Comparison of ENCODE assay signal across 11 mouse cellular contexts in genomic region chr8:108726541-108727241, GRCm38 (mm10).
DNase-seq lines count a peak whose midpoint lies in the region; ATAC-seq lines count a peak whose summit lies in the region.
"Had no signal": no experiment of that assay in that cellular context is flagged by ENCODE, and none has a peak within 500 bp of the region (broad histone marks: within the 10 kb centered on the region; RNA-seq: fewer than 3 reads in every experiment).

No protein-coding gene starts in this region.

- no peak for ATAC-seq in heart, embryonic 13.5 days (ENCODE audit: extremely low read depth, insufficient number of reproducible peaks, low FRiP score, low TSS enrichment)
- ATAC-seq in erythroblast, adult 5-6 weeks (replicated peaks; ENCODE audit: low FRiP score, poor library complexity, severe bottlenecking): no peak

- peaks cover 85% of the 10 kb centered on the region for H3K4me1 ChIP-seq in heart, embryonic 13.5 days
- H3K4me1 ChIP-seq in embryonic facial prominence, embryonic 10.5 days: peaks cover 100% of the 10 kb centered on the region
- peaks cover 100% of the 10 kb centered on the region for H3K4me1 ChIP-seq in midbrain, embryonic 10.5 days

- H3K4me3 ChIP-seq in heart, embryonic 13.5 days: no peak overlapping the region
- peak overlapping the region; percentile 36 for H3K4me3 ChIP-seq in embryonic facial prominence, embryonic 10.5 days
- peak overlapping the region; percentile 33 for H3K4me3 ChIP-seq in midbrain, embryonic 10.5 days

- no peak for DNase-seq in heart, adult 8-10 months (ENCODE audit: low spot score)
- DNase-seq in ES-CJ7 (ENCODE audit: low read depth, low spot score): peak; percentile 86
- peak; percentile 84 for DNase-seq in embryonic facial prominence, embryonic 10.5 days (ENCODE audit: low spot score)
- DNase-seq in midbrain, embryonic 10.5 days (ENCODE audit: low spot score): peak; percentile 85
- DNase-seq in ovary, postnatal 36 days (ENCODE audit: low spot score): no peak
- DNase-seq in cerebellum, adult 8-10 months: no peak
- DNase-seq: cerebellum, adult 9-10 months; layer of hippocampus, adult 9-11 months; thymus, postnatal 14 days had no signal

- no peak overlapping the region for H3K27ac ChIP-seq in heart, embryonic 13.5 days (replicated peaks)
- peak overlapping the region; percentile 72 for H3K27ac ChIP-seq in embryonic facial prominence, embryonic 10.5 days (replicated peaks)
- H3K27ac ChIP-seq in midbrain, embryonic 10.5 days (replicated peaks): peak overlapping the region; percentile 83

- WGBS in heart, embryonic 13.5 days: 22% methylated on average over 12 of the region's 12 CpGs
- WGBS in embryonic facial prominence, embryonic 10.5 days: 4% methylated on average over 12 of the region's 12 CpGs
- WGBS in midbrain, embryonic 10.5 days: under 1% methylated on average over 12 of the region's 12 CpGs

- no peaks in the 10 kb centered on the region for H3K36me3 ChIP-seq in heart, embryonic 13.5 days
- H3K36me3 ChIP-seq in embryonic facial prominence, embryonic 10.5 days (replicated peaks): no peaks in the 10 kb centered on the region
- H3K36me3 ChIP-seq in midbrain, embryonic 10.5 days: no peaks in the 10 kb centered on the region

- no peaks in the 10 kb centered on the region for H3K27me3 ChIP-seq in heart, embryonic 13.5 days (replicated peaks)
- H3K27me3 ChIP-seq in embryonic facial prominence, embryonic 10.5 days (replicated peaks; ENCODE audit: low read depth, poor library complexity, severe bottlenecking): 0 out of 2 replicates have a peak, but pooled peaks cover 6% of the 10 kb centered on the region
- no peaks in the 10 kb centered on the region for H3K27me3 ChIP-seq in midbrain, embryonic 10.5 days (ENCODE audit: low read depth, poor library complexity, severe bottlenecking)

- no peaks in the 10 kb centered on the region for H3K9me3 ChIP-seq in heart, embryonic 13.5 days
- no peaks in the 10 kb centered on the region for H3K9me3 ChIP-seq in embryonic facial prominence, embryonic 10.5 days
- H3K9me3 ChIP-seq in midbrain, embryonic 10.5 days (replicated peaks): no peaks in the 10 kb centered on the region

- H3K4me2 ChIP-seq in heart, embryonic 13.5 days: peak overlapping the region; percentile 24; the same call in 1 of the 2 replicates

- H3K9ac ChIP-seq in heart, embryonic 13.5 days: peak overlapping the region; percentile 47

Comparison
In these comparisons a context has a peak if more than half of its experiments do, and no peak if none do; other contexts are left out.
1. DNase-seq: peak in ES-CJ7 (single experiment), embryonic facial prominence, embryonic 10.5 days (single experiment) and midbrain, embryonic 10.5 days (single experiment); none in heart, adult 8-10 months (single experiment), ovary, postnatal 36 days (single experiment) and cerebellum, adult 8-10 months (single experiment).